Mouse (Mus musculus): ENCODE measurements around the gene Klhdc4.

The Klhdc4 gene

DNA sequence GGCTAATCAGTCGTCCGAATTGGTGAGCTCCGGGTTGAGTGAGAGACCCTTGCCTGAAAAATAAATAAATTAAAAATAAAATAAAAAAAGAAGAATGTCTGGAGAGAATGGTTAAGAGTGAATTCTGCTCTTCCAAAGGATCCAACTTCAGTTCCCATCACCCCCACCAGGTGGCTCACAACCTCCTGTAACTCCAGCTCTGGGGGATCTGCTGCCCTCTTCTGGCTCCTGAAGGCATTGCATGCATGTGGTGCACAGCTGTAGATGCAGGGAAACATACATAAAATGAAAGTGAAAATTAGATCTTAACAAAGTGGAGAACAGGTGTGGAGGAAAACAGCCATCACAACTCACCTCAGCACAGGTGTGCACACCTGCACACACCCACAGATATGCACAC lies 78.0 kb downstream of the Klhdc4 start:
- CTCF ChIA-PET = no interaction called here

DNA sequence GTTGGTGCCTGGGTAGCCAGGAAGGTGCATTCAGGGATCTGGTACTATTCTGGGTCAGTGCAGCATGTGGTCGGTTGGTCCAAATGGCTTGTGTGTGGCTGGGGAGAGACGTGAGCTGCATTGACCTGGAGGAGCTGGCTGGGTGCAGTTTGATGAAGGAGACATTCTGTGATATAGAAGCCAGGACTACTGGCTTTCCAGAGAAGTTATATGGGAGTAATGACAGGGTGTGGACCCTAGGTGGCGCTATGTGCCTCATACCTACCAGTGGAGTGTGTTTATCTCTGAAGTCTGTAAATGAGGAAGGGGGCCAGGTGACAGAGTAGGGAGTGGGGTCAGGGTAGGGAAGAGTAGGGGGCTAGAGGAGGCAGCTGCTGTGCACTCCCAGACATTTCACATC lies 78.9 kb downstream of the Klhdc4 start:
- CTCF ChIA-PET = no interaction called here

DNA sequence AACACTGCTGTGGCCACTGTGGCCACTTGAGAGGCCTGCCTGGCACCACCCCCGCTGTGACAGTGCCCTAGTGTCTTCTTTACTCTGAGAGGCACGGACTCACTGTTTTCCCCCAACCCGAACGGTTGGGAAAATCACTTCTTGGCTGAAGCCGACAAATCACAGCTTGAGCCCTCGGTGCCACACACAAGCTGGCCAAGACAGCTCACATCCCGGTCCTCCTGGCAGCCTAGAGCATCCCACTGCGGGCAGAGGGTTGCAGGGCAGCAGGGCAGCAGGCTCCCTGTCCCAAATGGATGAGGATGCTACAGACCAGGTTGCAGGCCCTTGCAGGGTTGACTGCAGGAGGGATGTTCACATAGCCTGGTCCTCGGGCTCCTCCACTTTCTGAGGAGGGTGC lies 79.9 kb downstream of the Klhdc4 start:
- CTCF ChIA-PET = no interaction called here

All from spleen, embryonic (tissue).